Mouse (Mus musculus) spleen, adult 2 months (tissue): ENCODE measurements around the gene Sart3.

Experiments
- CTCF ChIP-seq: fragments of 200-500 bp; IDR thresholded peaks from 2 replicates; pipeline ENCODE4 v1.5.1; 2011; ENCODE audit warnings: mild to moderate bottlenecking, inconsistent platforms; ENCODE audit not compliant: insufficient read depth, insufficient read length, insufficient replicate concordance; ENCODE audit errors: extremely low read depth
- POLR2A ChIP-seq: fragments of 200-500 bp; IDR thresholded peaks from 2 replicates; pipeline ENCODE4 v1.6.1; 2011; ENCODE audit warnings: low read depth, low read length, inconsistent platforms

DNA sequence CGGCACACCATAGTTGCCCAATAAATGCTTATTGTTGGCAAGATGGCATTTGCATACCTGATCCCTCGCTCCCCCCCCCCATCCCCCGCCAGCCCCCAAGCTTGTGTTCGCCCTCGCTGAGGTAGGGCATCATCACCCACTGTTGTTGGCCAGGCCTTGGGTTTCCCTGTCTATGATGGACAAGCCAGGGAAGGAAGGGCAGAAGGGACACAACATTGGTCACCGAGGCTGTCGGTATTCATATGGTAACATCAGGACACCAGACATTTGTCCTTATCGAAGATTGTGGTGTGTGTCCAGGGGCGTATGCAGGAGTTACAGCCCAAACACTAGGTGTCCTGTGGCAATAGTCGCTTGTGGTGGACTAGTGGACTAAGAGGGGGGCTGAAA is 36.2 kb downstream of the Sart3 start:
- TF ChIP-seq CTCF = no peak
- TF ChIP-seq POLR2A = no peak
